Mouse (Mus musculus): Measurements from ENCODE around the gene Mepce.

Mepce gene

DNA sequence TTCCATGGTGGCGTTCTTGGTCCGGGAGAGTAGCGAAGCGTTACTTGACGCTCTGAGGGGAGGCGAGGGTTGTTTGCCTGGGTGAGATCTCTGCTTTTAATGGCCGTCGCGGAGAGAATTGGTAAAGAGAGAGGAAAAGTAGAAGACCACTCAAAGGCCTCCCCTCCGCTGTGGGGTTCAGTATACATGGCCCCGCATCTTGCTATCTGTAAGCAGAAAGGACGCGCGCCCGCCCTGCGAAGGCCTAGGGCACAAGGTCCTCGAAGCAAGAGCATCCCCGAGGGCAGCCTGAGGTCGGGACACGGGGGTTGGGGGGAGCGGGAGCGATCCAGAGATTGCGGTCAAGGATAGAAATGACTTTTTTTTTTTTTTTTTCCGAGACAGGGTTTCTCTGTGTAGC lies 716 bp upstream of the Mepce start:
- no peak for DNase-seq (ENCODE audit: low read depth)

DNA sequence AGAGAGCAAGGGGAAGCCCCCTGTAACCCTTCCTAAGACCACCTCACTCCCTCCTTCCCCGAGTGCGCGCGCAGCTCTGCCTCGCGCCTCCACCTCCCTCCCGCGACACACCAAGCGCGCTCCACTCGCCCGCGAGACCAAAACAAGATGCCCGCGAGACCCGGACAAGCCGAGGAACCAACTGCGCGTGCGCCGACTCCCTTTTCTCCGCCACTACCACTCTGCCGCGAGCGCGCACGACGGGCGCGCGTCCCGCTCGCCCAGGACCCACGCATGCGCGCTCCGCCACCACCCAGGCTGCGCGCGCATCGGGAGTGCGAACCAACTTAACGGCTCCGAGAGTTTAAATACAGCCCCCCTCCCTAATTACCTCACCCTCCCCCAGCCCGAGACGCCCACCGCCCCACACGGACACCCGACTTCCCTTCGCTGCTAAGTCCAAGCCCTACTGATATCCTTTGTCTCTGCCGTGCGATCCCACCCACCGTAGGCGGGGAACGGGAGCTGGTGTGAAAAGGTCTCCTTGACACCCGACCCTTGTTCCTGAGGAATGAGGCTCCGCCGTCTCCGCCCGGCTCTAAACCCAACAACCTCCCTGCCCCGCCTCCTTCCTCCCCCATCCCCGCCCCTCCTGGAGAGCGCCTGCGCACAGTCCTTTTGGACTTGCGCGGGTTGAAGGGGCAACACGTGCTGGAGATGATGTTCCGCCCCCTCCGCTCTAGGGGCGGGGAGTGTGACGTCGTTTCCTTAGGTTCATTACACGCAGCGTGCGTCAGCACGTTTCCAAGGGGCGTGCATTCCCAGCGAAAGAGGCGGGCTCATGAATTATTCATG lies 1.1 kb downstream of the Mepce start:
- DNase-seq (ENCODE audit: low read depth), result peak; percentile 100

DNA sequence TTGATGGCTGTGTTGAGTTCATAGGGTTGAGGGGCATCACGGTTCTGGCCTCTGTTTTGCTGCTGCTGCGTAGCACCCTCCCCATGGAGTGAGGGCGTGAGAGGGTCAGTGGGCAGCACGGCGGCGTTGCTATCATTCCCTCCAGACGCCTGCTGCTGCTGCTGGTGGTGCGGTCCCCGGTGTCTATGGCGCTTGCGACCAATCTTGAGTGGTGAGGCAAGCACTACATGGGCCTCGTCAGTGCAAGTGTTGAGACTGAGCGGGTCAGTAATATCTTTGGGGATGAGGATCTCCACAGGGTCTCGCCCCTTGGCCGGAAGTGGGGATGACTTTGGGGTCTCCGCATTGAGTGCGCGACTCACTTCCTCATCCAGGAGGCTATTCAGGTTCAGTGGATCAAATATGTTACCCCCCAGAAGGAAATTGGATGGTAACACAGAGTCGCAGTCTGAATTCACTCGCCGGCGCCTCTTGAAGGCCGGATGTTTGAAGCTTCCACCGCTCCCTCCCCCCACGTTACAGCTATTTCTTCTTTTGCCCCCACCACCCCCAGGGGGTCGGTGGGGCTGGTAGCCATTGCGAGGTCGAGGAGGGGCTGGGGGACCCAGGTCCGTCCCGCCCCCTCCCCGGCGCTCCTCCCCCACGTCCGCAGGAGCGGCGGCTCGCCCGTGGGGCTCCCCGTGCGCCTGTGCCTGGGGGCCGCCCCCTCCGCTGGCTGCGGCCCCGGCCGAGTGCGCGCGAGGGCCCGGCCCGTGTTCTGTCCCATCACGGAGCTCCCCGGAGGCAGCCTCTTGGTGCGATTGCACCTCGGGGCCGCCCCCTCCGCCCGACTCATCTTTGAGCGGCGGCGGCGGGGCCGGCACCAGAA lies 2.1 kb downstream of the Mepce start:
- no peak for DNase-seq (ENCODE audit: low read depth)

DNA sequence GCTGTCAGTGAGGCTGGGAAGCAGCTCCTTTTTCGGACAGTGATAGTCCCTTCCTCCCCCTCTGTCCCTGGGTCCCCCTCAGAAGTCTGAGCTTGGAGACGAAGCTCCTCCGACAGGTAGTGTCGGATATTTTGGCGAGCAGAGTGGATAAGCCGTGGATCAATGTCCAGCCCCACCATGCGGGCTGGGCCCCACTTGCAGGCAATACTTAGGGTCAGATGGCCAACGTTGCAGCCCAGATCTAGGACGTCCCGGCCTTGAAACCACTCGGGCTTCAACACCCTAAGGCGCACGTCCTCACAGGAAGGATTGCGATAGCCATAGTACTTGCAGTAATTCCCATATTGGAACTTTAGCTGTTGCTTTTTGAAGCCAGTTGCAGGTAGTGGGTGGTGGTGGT lies 2.9 kb downstream of the Mepce start:
- DNase-seq (ENCODE audit: low read depth), result no peak

DNA sequence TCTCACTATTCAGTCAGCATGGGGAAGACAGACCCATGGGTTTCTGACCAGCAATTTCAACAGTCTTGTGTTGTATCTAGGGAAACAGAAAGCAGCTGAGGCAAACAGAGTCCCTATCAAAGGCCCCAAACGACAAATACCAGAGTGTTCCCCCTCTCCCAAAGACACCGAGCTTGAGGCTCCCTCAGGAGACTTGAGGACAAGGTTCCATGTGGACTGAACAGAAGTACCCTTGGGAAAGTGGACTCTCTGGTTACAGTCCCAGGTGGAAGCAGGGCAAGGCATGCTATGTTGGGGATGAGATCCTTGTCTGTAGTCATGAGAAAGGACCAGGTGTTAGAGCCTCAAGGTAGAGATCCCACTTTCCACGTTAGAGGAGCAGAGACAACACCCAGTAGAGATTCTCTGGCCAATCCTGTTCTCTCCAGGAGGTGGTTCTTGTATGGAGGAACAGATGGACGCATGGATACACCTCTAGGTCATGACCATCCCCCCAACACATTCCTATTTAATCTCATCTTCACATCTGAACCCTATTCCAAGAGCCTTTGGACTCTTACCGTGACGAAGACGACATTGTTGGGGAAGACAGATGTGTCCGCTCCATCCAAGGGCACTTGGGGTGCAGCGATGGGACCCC lies 3.4 kb downstream of the Mepce start:
- DNase-seq (ENCODE audit: low read depth), result no peak

DNA sequence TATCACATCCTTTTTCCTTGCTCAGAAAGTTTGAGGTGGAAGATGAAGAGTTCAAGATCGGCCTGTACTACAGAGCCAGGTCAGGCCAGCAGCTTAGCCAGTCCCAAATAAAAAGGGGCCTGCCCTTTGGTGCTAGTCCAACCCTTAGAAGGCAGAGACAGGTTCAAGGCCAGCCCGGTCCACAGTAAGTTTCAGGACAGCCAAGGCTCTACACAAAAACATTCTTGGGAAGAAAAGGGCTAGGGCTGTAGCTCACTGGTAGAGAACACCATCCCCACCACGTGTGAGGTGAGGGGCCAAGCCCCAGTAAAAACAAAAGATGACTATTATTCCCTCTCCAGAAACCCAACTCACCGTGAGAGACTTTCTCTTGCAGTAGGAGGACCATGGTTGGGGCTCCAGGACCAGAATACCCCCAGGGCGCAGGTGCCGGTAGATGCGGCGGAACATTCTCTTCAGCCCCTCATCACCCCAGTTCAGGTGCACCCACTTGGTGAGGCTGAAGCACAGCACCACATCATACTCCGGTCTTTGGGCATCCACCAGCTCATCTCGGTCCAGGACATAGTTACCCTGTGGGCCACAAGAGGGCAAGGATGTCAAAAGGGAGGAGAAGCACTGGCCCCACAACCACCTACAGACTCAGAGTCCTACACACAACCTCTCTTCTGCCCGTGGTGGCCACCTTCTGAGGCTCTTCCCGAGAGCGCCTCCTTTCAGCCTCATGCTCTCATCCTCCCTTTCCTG lies 4.5 kb downstream of the Mepce start:
- no peak for DNase-seq (ENCODE audit: low read depth)

DNA sequence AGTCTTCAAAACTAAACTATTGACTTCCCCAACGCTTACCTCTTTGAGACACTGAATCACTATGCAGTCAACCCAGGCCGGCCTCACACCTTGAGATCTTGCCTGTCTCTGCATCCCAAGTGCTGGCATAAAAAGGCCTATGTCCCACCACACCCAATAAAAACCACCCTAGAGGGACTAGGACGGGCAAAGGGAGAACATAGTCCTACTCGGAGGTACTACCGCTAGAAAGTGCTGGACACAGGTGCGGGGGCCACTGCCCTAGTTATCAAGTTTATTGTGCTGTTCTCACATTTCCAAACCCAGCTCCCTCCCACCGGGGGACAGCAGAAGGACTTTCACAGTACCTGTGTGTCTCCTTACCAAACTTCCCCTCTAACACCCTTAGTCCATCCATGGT lies 5.8 kb downstream of the Mepce start:
- no peak for DNase-seq (ENCODE audit: low read depth)

DNA sequence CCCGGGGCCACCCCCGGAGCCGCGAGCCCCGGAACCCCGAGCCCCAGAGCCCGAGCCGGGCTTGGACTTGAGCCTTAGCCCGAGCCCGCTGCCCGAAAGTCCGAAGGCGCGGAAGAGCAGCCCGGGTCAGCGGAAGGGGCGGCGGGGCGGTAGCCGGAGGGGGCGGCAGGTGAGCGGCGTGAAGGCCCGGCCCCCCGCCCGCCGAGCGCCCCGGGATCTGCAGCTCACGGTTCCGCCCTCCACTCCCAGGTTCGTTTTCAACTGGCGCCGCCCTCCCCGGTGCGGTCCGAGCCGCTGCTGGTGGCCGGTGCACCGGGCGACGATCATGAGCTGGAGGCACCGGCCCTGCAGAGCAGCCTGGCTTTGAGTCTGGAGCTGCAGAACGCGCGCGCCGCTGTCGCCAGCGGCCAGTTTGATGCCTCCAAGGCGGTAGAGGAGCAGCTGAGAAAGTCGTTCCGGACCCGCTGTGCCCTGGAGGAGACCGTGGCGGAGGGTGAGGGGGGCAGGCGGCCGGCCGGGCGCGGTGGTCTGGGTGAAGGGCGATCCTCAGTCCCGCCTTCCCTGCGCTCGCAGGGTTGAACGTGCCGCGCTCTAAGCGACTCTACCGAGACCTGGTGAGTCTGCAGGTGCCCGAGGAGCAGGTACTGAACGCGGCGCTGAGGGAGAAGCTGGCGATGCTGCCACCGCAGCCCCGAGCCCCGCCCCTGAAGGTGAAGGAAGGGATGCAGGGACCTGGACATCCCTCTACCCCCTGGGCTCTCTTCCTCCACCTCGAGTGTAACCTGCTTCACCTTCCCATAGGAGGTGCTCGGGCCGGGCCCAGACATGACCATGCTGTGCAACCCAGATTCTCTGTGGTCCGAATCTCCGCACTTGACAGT lies 8.2 kb downstream of the Mepce start:
- DNase-seq (ENCODE audit: low read depth), result no peak

DNA sequence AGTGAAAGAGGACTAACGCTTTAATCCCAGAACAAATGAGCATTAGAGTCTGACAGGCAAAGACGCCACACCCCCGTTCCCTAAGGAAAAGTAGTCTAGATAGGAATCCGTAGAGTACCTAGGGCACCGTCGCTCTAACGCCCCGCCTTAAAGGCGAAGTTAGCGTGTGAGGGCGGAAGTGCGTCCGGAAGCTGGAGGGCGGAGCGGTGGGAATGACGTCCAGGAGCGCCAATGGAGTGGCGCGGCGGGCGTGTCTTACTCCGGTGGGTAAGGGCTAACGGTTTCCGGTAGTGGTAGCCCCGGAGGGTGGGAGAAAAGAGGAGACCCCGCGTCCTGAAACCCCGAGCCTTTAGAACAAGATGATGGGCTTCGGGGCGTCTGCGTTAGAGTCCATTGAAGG lies 8.8 kb downstream of the Mepce start, which contains the start of gene Ppp1r35:
Gene Ppp1r35 (plus strand): TSS at position 215 of the 400 bp plus-strand sequence.
- peak; percentile 95 for DNase-seq (ENCODE audit: low read depth)

DNA sequence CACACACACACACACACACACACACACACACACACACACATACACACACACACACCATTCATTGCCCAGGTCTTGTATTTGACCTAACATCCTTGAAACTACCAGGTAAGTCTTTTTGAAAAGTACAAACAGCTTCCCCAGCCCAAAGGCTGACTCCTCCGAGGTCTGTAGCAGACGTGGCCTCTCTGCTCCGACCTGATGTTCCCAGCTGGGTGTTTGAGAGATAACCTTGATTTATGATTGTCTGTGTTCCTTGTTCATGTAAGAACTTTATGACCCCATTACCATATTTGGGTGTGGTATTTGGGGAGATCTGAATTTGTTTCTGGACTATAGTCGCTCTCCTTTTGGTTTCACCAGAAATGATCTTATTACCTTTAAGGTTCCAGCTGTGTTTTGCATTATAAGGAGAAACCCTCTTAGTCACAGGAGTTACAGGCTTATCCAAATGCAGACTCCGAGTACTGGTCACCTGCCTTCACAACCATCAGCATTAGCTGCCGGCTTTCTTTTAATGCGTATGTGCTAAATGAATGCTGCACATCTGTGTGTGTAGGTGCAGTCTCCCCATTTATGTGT lies 10.1 kb downstream of the Mepce start:
- DNase-seq (ENCODE audit: low read depth), result no peak

DNA sequence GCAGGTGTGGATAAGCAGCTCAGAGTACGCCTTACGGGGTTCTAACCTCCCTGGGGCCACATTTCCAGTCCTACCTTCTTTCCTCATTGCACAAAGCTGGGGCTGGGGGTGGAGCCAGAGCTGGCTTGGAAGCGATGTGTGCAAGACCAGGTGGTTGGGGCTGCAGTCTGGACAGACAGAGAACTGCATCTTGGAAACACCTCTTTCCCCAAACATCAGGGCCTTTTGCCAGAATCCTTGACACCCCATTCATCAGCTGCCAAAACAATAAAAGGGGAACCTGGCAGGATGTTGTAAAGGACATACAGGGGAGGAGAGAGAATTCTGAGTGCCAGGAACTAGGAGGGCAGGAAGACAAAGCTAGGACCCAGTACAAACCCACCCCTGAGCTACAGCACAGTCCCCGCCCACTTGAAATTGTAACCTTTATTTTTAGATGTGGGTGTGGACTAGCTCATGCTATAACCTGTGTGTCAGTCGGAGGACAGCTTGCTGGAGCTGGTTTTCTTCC lies 11.0 kb downstream of the Mepce start:
- DNase-seq (ENCODE audit: low read depth), result no peak

DNA sequence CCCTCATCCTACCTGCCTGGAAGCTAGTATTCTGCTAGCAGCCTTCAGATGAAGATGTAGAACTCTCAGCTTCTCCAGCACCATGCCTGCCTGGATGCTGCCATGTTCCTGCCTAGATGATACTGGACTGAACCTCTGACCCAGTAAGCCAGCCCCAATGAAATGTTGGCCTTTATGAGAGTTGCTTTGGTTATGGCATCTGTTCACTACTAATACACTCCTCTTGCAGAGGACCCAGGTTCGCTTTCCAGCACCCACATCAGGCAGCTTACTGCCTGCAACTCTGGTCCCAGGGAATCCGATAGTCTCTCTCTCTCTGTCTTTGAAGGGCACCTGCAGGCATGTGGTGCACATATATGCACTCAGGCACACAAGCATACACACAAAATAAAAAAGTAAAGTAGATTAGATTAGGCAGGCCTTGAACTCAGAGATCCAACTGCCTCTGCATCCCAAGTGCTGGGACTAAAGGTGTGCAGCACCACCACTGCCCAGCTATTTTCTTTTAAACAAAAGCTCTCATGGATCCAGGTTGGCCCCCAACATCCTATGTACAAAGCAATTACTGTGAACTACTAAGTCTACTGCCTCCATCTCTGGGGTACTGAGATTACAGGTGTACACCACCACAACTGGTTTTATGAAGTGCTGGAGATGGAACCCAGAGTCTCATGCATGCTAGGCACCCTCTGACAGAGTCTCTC lies 11.7 kb downstream of the Mepce start:
- no peak for DNase-seq (ENCODE audit: low read depth)

DNA sequence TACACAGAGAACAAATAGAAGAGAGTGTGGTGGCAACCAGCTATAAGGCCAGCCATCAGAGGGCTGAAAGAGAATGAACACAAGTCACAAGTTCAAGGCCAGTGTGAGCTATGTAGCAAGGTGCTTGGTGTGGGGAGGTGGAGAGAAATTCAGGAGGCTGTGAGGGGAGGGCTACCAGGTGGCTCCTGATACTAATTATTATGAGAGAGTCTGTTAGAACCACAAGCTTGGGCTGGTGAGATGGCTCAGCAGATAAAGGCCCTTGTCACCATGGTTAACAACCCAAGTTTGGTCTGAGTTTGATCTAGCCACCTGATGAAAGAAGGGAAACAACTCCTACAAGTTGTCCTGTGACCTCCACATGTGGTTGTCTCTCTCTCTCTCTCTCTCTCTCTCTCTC lies 14.7 kb downstream of the Mepce start:
- no peak for DNase-seq (ENCODE audit: low read depth)

DNA sequence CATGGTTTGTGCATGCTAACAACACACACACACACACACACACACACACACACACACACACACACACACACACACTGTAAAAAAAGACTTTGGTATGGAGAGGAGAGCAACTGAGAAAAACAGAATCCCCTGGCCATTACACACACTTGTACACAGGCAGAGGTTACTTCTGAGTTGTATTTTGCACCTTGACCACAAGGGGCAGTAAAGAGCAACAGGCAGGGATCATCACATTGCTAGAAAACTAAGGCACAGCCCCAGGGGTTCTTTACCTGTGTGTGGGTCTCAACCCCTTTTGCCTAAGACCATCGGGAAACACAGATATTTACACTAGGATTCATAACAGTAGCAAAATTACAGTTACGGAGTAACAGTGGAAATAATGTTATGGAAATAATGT lies 16.7 kb downstream of the Mepce start:
- DNase-seq (ENCODE audit: low read depth), result no peak

DNA sequence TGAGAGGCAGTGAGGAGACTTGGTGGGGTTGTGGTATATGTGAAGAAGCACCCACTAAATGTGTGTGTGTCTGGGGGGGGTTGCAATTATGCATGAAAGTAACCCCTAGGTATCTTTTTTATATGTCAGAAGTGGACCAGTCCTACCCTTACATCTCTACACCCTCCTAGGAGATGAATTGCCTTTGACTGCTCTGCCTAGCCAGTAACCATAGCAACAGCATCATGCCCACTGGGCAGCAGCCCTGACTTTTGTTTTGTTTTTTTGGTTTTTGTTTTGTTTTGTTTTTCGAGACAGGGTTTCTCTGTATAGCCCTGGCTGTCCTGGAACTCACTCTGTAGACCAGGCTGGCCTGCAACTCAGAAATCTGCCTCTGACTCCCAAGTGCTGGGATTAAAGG lies 19.0 kb downstream of the Mepce start:
- no peak for DNase-seq (ENCODE audit: low read depth)

DNA sequence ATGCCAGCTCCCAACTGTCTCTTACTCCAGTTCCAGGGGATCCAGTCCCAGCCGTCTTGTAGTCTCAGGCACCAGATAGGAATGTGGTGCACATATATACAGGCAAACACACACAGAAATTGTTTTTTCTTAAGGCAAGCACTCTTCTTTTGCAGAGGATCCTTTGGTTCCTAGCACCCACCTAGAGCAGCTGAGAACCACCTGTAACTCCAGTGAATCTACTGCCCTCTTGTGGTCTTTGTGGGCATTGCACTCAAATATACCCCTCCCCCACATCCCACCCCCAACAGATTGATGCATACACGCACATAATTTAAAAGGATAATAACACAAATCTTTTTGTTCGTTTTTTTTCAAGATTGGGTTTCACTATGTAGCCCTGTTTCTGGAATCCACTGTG lies 21.2 kb downstream of the Mepce start:
- DNase-seq (ENCODE audit: low read depth), result no peak

DNA sequence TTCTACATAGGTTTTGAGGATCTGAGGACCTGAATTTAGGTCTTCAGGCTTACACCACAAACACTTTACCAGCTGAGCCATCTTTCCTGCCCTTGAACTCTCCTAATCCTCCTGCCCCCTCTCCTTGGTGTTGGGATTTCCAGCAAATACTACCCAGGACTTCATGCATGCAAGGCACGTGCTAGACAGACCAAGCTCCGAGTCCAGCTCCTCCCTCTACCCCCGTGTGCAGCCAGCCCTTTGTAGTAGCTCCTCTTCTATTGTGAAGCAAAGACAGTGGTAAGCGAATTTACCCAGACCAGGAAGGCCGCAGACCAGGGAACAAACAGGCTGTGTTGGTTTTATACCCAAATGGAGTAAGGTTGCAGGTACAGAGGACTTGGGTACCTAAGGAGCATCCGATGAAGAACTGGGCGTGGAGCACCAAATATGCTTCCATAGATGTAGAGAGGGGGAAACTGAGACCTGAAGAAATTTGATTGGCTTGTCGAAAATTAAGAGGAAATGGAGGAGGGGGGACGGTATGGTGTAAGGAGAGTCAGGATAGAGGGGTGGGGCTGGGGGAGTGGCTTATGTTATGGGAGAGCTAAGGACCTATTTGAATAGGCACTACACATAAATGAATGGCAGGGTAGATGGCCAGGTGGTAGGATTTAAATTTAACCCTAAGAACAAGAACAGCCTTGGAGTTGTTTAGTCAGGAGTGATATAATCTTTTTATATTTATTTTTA lies 22.7 kb downstream of the Mepce start:
- DNase-seq (ENCODE audit: low read depth), result no peak

DNA sequence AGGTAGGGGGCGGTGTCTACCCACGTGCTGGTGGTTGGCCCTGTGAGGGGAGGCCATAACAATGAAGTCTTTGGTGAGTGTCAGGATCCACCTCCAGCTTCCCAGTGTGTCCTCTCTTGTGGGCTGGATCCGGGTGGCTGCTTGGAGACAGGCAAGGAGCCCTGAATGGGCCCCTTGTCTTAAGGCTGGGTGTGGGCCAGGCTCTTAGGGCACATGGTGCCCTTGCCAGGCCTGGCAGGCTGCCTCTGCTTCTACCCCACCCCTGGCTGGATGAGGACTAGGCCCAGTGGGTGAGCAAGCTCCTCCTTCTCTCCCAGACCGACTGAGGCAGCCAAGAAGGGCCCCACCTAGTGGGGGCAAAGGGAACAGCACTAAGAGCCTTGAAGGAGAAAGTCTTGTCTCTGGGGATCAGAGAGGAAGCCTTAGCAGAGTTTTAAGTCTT lies 27.5 kb downstream of the Mepce start:
- peak; percentile 98 for DNase-seq (ENCODE audit: low read depth)

DNA sequence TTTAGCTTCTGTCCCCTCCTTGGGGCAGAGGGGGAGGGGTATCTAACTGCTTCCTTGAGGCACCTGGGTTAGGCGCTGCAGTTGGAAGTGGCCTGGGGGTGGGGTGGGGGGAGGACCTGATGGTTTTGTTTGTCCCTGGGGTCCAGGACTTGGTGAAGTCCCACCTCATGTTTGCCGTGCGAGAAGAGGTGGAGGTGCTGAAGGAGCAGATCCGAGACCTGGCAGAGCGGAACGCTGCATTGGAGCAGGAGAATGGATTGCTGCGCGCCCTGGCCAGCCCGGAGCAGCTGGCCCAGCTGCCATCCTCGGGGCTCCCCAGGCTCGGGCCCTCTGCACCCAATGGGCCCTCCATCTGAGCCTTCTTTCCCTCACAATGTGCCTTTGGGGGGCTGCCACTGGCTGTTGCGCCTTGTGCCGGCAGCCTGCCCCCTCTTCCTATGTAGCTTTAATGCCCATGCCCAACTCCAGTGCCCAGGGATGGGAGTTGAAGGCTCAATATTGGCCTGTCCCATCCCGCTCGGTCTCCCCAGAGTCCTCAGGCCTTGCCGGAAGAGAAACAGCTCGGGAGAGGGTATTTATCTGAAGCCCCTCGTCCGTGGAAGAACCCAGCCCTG lies 28.4 kb downstream of the Mepce start:
- DNase-seq (ENCODE audit: low read depth), result no peak
